Mouse (Mus musculus): Measurements from ENCODE around the gene Ifi202b. TPM values are rescaled to one million over a fixed set of nuclear protein-coding genes. Genes with fewer than 3 reads are reported as not detected.
"Not testable (repeated sequence)": the region's sequence is repeated elsewhere in the genome, so short reads cannot be mapped to it uniquely, and the experiment has no call there.

Ifi202b gene
- polyA plus RNA-seq, 1 experiment from 2014 or later: 0.08 TPM

GRCm38 (mm10) chr1:173955071-173955796 is 27.3 kb downstream of the Ifi202b start:
- Histone ChIP-seq H3K27ac (no peak overlapping the region), H3K4me3 (no peak overlapping the region), H3K4me1 (replicated peaks) (no peaks in the 10 kb centered on the region), H3K4me2 (no peak overlapping the region), H3K9ac (no peak overlapping the region), H3K9me3 (replicated peaks) (no peaks in the 10 kb centered on the region), H3K36me3 (no peaks in the 10 kb centered on the region), H3K27me3 (no peaks in the 10 kb centered on the region)
- no peak for ATAC-seq (replicated peaks; ENCODE audit: insufficient number of reproducible peaks, insufficient read depth, low FRiP score, low read depth)
- 84% methylated on average over 2 of the region's 2 CpGs for WGBS

GRCm38 (mm10) chr1:173953563-173953962 is 29.0 kb downstream of the Ifi202b start:
- H3K4me3 ChIP-seq: no peak overlapping the region
- no peak overlapping the region for H3K27ac ChIP-seq
- no peaks in the 10 kb centered on the region for H3K9me3 ChIP-seq (replicated peaks)
- H3K4me1 ChIP-seq (replicated peaks): no peaks in the 10 kb centered on the region
- no peaks in the 10 kb centered on the region for H3K27me3 ChIP-seq
- ATAC-seq (replicated peaks; ENCODE audit: insufficient number of reproducible peaks, insufficient read depth, low FRiP score, low read depth): no peak
- H3K4me2 ChIP-seq: no peak overlapping the region
- WGBS: 74% methylated on average over 1 of the region's 1 CpGs
- H3K36me3 ChIP-seq: no peaks in the 10 kb centered on the region
- H3K9ac ChIP-seq: no peak overlapping the region

GRCm38 (mm10) chr1:173949044-173949443 is 33.5 kb downstream of the Ifi202b start:
- not testable (repeated sequence) for H3K9ac ChIP-seq; H3K4me1 ChIP-seq (replicated peaks); ATAC-seq (replicated peaks; ENCODE audit: insufficient number of reproducible peaks, insufficient read depth, low FRiP score, low read depth); H3K4me2 ChIP-seq; H3K27ac ChIP-seq; H3K27me3 ChIP-seq; H3K36me3 ChIP-seq; H3K4me3 ChIP-seq; H3K9me3 ChIP-seq (replicated peaks)
- 72% methylated on average over 2 of the region's 2 CpGs for WGBS

GRCm38 (mm10) chr1:173942780-173943066 is 39.8 kb downstream of the Ifi202b start:
- not testable (repeated sequence) for H3K27ac ChIP-seq; H3K36me3 ChIP-seq; H3K9me3 ChIP-seq (replicated peaks); H3K4me3 ChIP-seq; H3K27me3 ChIP-seq; H3K4me1 ChIP-seq (replicated peaks); ATAC-seq (replicated peaks; ENCODE audit: insufficient number of reproducible peaks, insufficient read depth, low FRiP score, low read depth); H3K9ac ChIP-seq; H3K4me2 ChIP-seq

- H3K9ac ChIP-seq; H3K4me3 ChIP-seq; H3K27ac ChIP-seq; ATAC-seq (replicated peaks; ENCODE audit: insufficient number of reproducible peaks, insufficient read depth, low FRiP score, low read depth); H3K9me3 ChIP-seq (replicated peaks); H3K36me3 ChIP-seq; H3K4me1 ChIP-seq (replicated peaks); H3K4me2 ChIP-seq; H3K27me3 ChIP-seq: not testable (repeated sequence)
- 65% methylated on average over 3 of the region's 3 CpGs for WGBS
Observed at GRCm38 (mm10) chr1:173941924-173942779, 40.4 kb downstream of the Ifi202b start, which contains the start of the genes Mndal and Ifi203. Gene Mndal (minus strand): TSS chr1:173942491. Gene Ifi203 (minus strand): TSS chr1:173942672.

- not testable (repeated sequence) for H3K4me3 ChIP-seq; ATAC-seq (replicated peaks; ENCODE audit: insufficient number of reproducible peaks, insufficient read depth, low FRiP score, low read depth); H3K4me2 ChIP-seq; H3K36me3 ChIP-seq; H3K9ac ChIP-seq; H3K4me1 ChIP-seq (replicated peaks); H3K27me3 ChIP-seq; H3K9me3 ChIP-seq (replicated peaks); H3K27ac ChIP-seq
- WGBS: 82% methylated on average over 2 of the region's 2 CpGs
Observed at GRCm38 (mm10) chr1:173941522-173941921, 41.0 kb downstream of the Ifi202b start.

- H3K4me1 ChIP-seq (replicated peaks); H3K27ac ChIP-seq; H3K9me3 ChIP-seq (replicated peaks); H3K27me3 ChIP-seq; H3K9ac ChIP-seq; ATAC-seq (replicated peaks; ENCODE audit: insufficient number of reproducible peaks, insufficient read depth, low FRiP score, low read depth); H3K36me3 ChIP-seq; H3K4me2 ChIP-seq; H3K4me3 ChIP-seq: not testable (repeated sequence)
- 46% methylated on average over 3 of the region's 3 CpGs for WGBS
Observed at GRCm38 (mm10) chr1:173919279-173919678, 63.3 kb downstream of the Ifi202b start.

GRCm38 (mm10) chr1:173914559-173914958 is 68.0 kb downstream of the Ifi202b start:
- Histone ChIP-seq H3K36me3 (no peaks in the 10 kb centered on the region), H3K9ac (no peak overlapping the region), H3K27ac (no peak overlapping the region), H3K4me3 (no peak overlapping the region), H3K4me2 (no peak overlapping the region), H3K4me1 (replicated peaks) (no peaks in the 10 kb centered on the region), H3K9me3 (replicated peaks) (no peaks in the 10 kb centered on the region), H3K27me3 (no peaks in the 10 kb centered on the region)
- no peak for ATAC-seq (replicated peaks; ENCODE audit: insufficient number of reproducible peaks, insufficient read depth, low FRiP score, low read depth)
- WGBS: 68% methylated on average over 2 of the region's 2 CpGs

GRCm38 (mm10) chr1:173913256-173913791 is 69.2 kb downstream of the Ifi202b start:
- not testable (repeated sequence) for ATAC-seq (replicated peaks; ENCODE audit: insufficient number of reproducible peaks, insufficient read depth, low FRiP score, low read depth); H3K27ac ChIP-seq; H3K27me3 ChIP-seq

More at GRCm38 (mm10) chr1:173913256-173913791, 69.2 kb downstream of the Ifi202b start:
- not testable (repeated sequence) for H3K4me1 ChIP-seq (replicated peaks); H3K9ac ChIP-seq; H3K9me3 ChIP-seq (replicated peaks); H3K36me3 ChIP-seq; H3K4me3 ChIP-seq; H3K4me2 ChIP-seq
